In genomic region chrX:77314384-77314783, GRCm38 (mm10) we compare ENCODE assay signal across 9 mouse cellular contexts.
DNase-seq lines count a peak whose midpoint lies in the region; ATAC-seq and TF ChIP-seq lines count a peak whose summit lies in the region.
"Had no signal": no experiment of that assay in that cellular context is flagged by ENCODE, and none has a peak within 500 bp of the region (broad histone marks: within the 10 kb centered on the region; RNA-seq: fewer than 3 reads in every experiment).

No protein-coding gene starts in this region.

- TF ChIP-seq RAD21 in CH12.LX (IDR thresholded peaks at IDR 0.05; ENCODE audit: low read depth, low read length): peak; percentile 52

- no peaks in the 10 kb centered on the region for H3K4me1 ChIP-seq in hindbrain, embryonic 11.5 days (replicated peaks; ENCODE audit: control insufficient read depth, insufficient read depth, low read length)
- no peaks in the 10 kb centered on the region for H3K4me1 ChIP-seq in hindbrain, embryonic 13.5 days (replicated peaks)
- H3K4me1 ChIP-seq in CH12.LX (ENCODE audit: control insufficient read depth in 1 of 2, insufficient read depth in 2 of 2): no peaks in the 10 kb centered on the region
- H3K4me1 ChIP-seq: neural tube, embryonic 13.5 days had no signal

- no peaks in the 10 kb centered on the region for H3K36me3 ChIP-seq in hindbrain, embryonic 11.5 days (ENCODE audit: control insufficient read depth, insufficient read depth, low read length)
- H3K36me3 ChIP-seq in hindbrain, embryonic 13.5 days: no peaks in the 10 kb centered on the region
- H3K36me3 ChIP-seq in CH12.LX (replicated peaks in 1 of 2; ENCODE audit: control insufficient read depth in 1 of 2, insufficient read depth in 1 of 2, low read length in 1 of 2): no peaks in the 10 kb centered on the region
- H3K36me3 ChIP-seq: neural tube, embryonic 13.5 days had no signal

- dilution Hi-C loops in CH12.LX (cut with MboI; ENCODE audit: extremely low pct_ligation_motif_present, extremely low pct_unique_long_range_greater_than_20kb, low sequenced_read_pairs): no loop called here

- no peaks in the 10 kb centered on the region for H3K27me3 ChIP-seq in hindbrain, embryonic 11.5 days (ENCODE audit: control insufficient read depth, insufficient read depth, low read length)
- H3K27me3 ChIP-seq in hindbrain, embryonic 13.5 days: no peaks in the 10 kb centered on the region
- no peaks in the 10 kb centered on the region for H3K27me3 ChIP-seq in CH12.LX (replicated peaks)
- H3K27me3 ChIP-seq: neural tube, embryonic 13.5 days had no signal

- in situ Hi-C loops in CH12.LX (cut with MboI; ENCODE audit: low pct_ligation_motif_present, low pct_unique_long_range_greater_than_20kb, low sequenced_read_pairs): no loop called here

- WGBS in hindbrain, embryonic 11.5 days: 67% methylated on average over 3 of the region's 3 CpGs
- WGBS in hindbrain, embryonic 13.5 days: 77% methylated on average over 3 of the region's 3 CpGs

- TF ChIP-seq POLR2A in CH12.LX (IDR thresholded peaks at IDR 0.05; ENCODE audit: low read depth, low read length): no peak

- no peak overlapping the region for H3K9ac ChIP-seq in hindbrain, embryonic 11.5 days (ENCODE audit: low read depth, low read length)
- H3K9ac ChIP-seq in hindbrain, embryonic 13.5 days: no peak overlapping the region
- H3K9ac ChIP-seq in CH12.LX (ENCODE audit: insufficient read depth, low read depth): no peak overlapping the region
- H3K9ac ChIP-seq: neural tube, embryonic 13.5 days had no signal

- no peaks in the 10 kb centered on the region for H3K79me2 ChIP-seq in CH12.LX (replicated peaks; ENCODE audit: control insufficient read depth, extremely low read depth, insufficient read depth, poor library complexity, severe bottlenecking)

- DNase-seq in hindbrain, embryonic 11.5 days (ENCODE audit: low spot score): peak; percentile 18
- peak; percentile 33 for DNase-seq in CH12.LX (ENCODE audit: extremely low read depth)
- DNase-seq in adrenal gland, postnatal 25 days: peak; percentile 14
- peak; percentile 5 for DNase-seq in forelimb bud, embryonic 11.5 days (ENCODE audit: low read depth, low spot score)
- DNase-seq in left cerebral cortex, postnatal 25 days (ENCODE audit: low spot score in 2 of 2): peak; percentile 24 to 34
- DNase-seq in telencephalon, adult 2 months (ENCODE audit: low read depth, low spot score): peak; percentile 9
- DNase-seq in yolk sac, embryonic 10.5 days (ENCODE audit: low spot score): no peak

- peak; percentile 23 to 60; a peak in 2 of 4 replicates for TF ChIP-seq CTCF in CH12.LX (conservative IDR thresholded peaks at IDR 0.05 in 1 of 2, IDR thresholded peaks at IDR 0.05 in 1 of 2; ENCODE audit: low read depth in 2 of 2, low read length in 2 of 2)

- no peak overlapping the region for H3K4me3 ChIP-seq in hindbrain, embryonic 11.5 days (ENCODE audit: low read depth, low read length)
- H3K4me3 ChIP-seq in hindbrain, embryonic 13.5 days: no peak overlapping the region
- H3K4me3 ChIP-seq in CH12.LX (replicated peaks in 1 of 3; ENCODE audit: low read depth in 2 of 3, low read length in 2 of 3, poor library complexity in 1 of 3): no peak overlapping the region
- H3K4me3 ChIP-seq: neural tube, embryonic 13.5 days had no signal

- H3K27ac ChIP-seq in hindbrain, embryonic 11.5 days (ENCODE audit: low read depth, low read length): no peak overlapping the region
- no peak overlapping the region for H3K27ac ChIP-seq in hindbrain, embryonic 13.5 days
- no peak overlapping the region for H3K27ac ChIP-seq in CH12.LX (ENCODE audit: insufficient read depth, low read depth)
- H3K27ac ChIP-seq: neural tube, embryonic 13.5 days had no signal

- ATAC-seq in hindbrain, embryonic 11.5 days (ENCODE audit: low FRiP score): no peak
- no peak for ATAC-seq in hindbrain, embryonic 13.5 days (ENCODE audit: low FRiP score)

- H3K9me3 ChIP-seq in hindbrain, embryonic 11.5 days (ENCODE audit: control insufficient read depth, low read length): no peaks in the 10 kb centered on the region
- no peaks in the 10 kb centered on the region for H3K9me3 ChIP-seq in hindbrain, embryonic 13.5 days
- no peaks in the 10 kb centered on the region for H3K9me3 ChIP-seq in CH12.LX (replicated peaks; ENCODE audit: low read length)
- H3K9me3 ChIP-seq: neural tube, embryonic 13.5 days had no signal

- no peak for TF ChIP-seq EP300 in CH12.LX (IDR thresholded peaks at IDR 0.05; ENCODE audit: low read length)

- intact Hi-C loops in left cerebral cortex, postnatal 25 days (cut with DNase I): loop anchor here (5.0 kb wide), 1 partner anchor 323 kb away; no protein-coding TSS in a partner anchor

- H3K4me2 ChIP-seq in hindbrain, embryonic 11.5 days (replicated peaks; ENCODE audit: low read depth, low read length): no peak overlapping the region
- no peak overlapping the region for H3K4me2 ChIP-seq in hindbrain, embryonic 13.5 days
- H3K4me2 ChIP-seq in CH12.LX (ENCODE audit: insufficient read depth, low read depth, poor library complexity, severe bottlenecking): no peak overlapping the region
- H3K4me2 ChIP-seq: neural tube, embryonic 13.5 days had no signal

TF ChIP-seq in CH12.LX, 34 proteins besides CTCF, POLR2A, EP300 and RAD21:
- TF ChIP-seq ZC3H11A (IDR thresholded peaks at IDR 0.05; ENCODE audit: low read depth, low read length): no peak
- no peak for TF ChIP-seq PAX5 (IDR thresholded peaks at IDR 0.05; ENCODE audit: low read length)
- TF ChIP-seq SMC3 (IDR thresholded peaks at IDR 0.05; ENCODE audit: low read depth, low read length): peak; percentile 70
- TF ChIP-seq MEF2A (IDR thresholded peaks at IDR 0.05; ENCODE audit: borderline replicate concordance, low read depth, low read length): no peak
